Mouse (Mus musculus): ENCODE measurements around the gene Gm3435. TPM values are rescaled to one million over a fixed set of nuclear protein-coding genes. Genes with fewer than 3 reads are reported as not detected.

Gm3435 gene
- polyA plus RNA-seq, 1 experiment = 3.3 TPM

DNA sequence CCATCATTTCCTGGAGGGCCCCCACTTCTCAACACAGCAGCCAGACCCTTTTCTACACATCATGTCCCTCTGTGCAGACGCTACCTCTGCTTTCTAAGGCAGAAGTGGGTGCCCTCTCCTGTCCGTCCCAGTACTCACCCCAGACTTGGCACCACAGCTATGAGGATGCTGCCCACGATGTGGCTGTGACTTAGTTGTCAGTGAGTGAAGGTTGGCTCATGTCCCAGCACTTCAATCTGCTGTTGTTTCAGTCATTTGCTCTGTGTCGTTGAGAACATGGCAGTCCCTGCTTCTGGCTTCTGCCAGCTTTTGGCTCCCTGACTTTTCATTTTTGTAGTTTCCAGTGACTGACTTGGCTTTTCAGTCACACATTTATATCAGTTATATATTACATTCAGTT, 45.9 kb downstream of the Gm3435 start:
- no peak overlapping the region for H3K27ac ChIP-seq (ENCODE audit: insufficient read depth, low read length)
- H3K4me1 ChIP-seq (ENCODE audit: control insufficient read depth, insufficient read depth, low read length) = no peaks in the 10 kb centered on the region
- no peak overlapping the region for H3K4me3 ChIP-seq (ENCODE audit: insufficient read depth, low read length)
- TF ChIP-seq CTCF (IDR thresholded peaks at IDR 0.05; ENCODE audit: borderline replicate concordance, insufficient read depth, low read length) = no peak
- no peak for TF ChIP-seq POLR2A (IDR thresholded peaks at IDR 0.05; ENCODE audit: low read depth, low read length)

GRCm38 (mm10) chr17:15058161-15058591, 48.2 kb downstream of the Gm3435 start:
- TF ChIP-seq CTCF (IDR thresholded peaks at IDR 0.05; ENCODE audit: borderline replicate concordance, insufficient read depth, low read length) = no peak
- Histone ChIP-seq H3K27ac (ENCODE audit: insufficient read depth, low read length) (no peak overlapping the region), H3K4me1 (ENCODE audit: control insufficient read depth, insufficient read depth, low read length) (no peaks in the 10 kb centered on the region), H3K4me3 (ENCODE audit: insufficient read depth, low read length) (no peak overlapping the region)

- no peaks in the 10 kb centered on the region for H3K4me1 ChIP-seq (ENCODE audit: control insufficient read depth, insufficient read depth, low read length)
- no peak overlapping the region for H3K4me3 ChIP-seq (ENCODE audit: insufficient read depth, low read length)
- no peak overlapping the region for H3K27ac ChIP-seq (ENCODE audit: insufficient read depth, low read length)
- TF ChIP-seq CTCF (IDR thresholded peaks at IDR 0.05; ENCODE audit: borderline replicate concordance, insufficient read depth, low read length) = no peak
- TF ChIP-seq POLR2A (IDR thresholded peaks at IDR 0.05; ENCODE audit: low read depth, low read length) = no peak
Measured at GRCm38 (mm10) chr17:15059646-15060045, 49.7 kb downstream of the Gm3435 start.

DNA sequence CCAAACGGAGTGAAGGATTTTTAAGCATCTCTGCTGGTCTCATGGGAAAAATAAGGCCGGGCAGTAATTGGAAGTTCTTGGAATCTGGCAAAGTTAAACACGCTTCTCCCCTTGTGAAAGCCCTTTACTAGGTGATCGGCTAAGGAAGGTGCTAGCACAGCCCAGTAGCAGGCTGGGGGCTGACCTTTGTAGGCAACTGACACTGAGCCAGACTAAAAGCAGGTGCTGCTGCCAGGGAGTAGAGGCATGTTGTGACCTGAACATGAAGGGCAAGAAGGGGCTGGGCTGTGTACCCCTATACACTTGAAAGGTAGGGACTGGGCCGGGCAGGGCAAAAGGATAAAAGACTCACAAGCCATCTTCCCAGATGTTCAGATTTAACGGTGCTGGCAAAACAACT, 50.4 kb downstream of the Gm3435 start:
- Histone ChIP-seq H3K27ac (ENCODE audit: insufficient read depth, low read length) (no peak overlapping the region), H3K4me3 (ENCODE audit: insufficient read depth, low read length) (no peak overlapping the region), H3K4me1 (ENCODE audit: control insufficient read depth, insufficient read depth, low read length) (no peaks in the 10 kb centered on the region)
- TF ChIP-seq CTCF (IDR thresholded peaks at IDR 0.05; ENCODE audit: borderline replicate concordance, insufficient read depth, low read length) (no peak), POLR2A (IDR thresholded peaks at IDR 0.05; ENCODE audit: low read depth, low read length) (no peak)

GRCm38 (mm10) chr17:15065391-15066024, 55.5 kb downstream of the Gm3435 start:
- Histone ChIP-seq H3K27ac (ENCODE audit: insufficient read depth, low read length) (no peak overlapping the region), H3K4me3 (ENCODE audit: insufficient read depth, low read length) (no peak overlapping the region), H3K4me1 (ENCODE audit: control insufficient read depth, insufficient read depth, low read length) (peaks cover 9% of the 10 kb centered on the region; the same call in 1 of the 2 replicates)
- TF ChIP-seq POLR2A (IDR thresholded peaks at IDR 0.05; ENCODE audit: low read depth, low read length) (no peak), CTCF (IDR thresholded peaks at IDR 0.05; ENCODE audit: borderline replicate concordance, insufficient read depth, low read length) (0 out of 2 replicates have a peak, but pooled peaks have one; percentile 35)

DNA sequence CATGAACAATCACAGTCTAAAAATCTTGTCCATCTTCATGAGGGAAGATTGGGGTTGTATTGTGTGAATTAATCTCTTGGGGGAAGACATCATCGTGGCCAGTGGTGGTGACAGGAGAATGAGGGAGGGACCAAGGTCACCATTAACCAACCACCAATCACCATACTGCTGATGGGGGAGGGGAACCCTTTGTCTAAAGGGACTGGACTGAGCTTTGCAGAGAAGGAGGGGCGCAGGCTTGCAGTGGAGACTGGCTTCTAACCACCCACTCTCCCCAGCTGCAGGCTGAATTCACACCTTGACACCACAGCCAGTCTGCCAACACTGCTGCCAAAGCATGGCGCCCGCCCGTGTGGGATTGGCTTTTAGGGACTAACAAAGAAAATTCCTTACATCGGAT, 56.1 kb downstream of the Gm3435 start:
- Histone ChIP-seq H3K4me3 (ENCODE audit: insufficient read depth, low read length) (no peak overlapping the region), H3K4me1 (ENCODE audit: control insufficient read depth, insufficient read depth, low read length) (peaks cover 9% of the 10 kb centered on the region; the same call in 1 of the 2 replicates), H3K27ac (ENCODE audit: insufficient read depth, low read length) (no peak overlapping the region)
- TF ChIP-seq POLR2A (IDR thresholded peaks at IDR 0.05; ENCODE audit: low read depth, low read length) = no peak
- no peak for TF ChIP-seq CTCF (IDR thresholded peaks at IDR 0.05; ENCODE audit: borderline replicate concordance, insufficient read depth, low read length)

DNA sequence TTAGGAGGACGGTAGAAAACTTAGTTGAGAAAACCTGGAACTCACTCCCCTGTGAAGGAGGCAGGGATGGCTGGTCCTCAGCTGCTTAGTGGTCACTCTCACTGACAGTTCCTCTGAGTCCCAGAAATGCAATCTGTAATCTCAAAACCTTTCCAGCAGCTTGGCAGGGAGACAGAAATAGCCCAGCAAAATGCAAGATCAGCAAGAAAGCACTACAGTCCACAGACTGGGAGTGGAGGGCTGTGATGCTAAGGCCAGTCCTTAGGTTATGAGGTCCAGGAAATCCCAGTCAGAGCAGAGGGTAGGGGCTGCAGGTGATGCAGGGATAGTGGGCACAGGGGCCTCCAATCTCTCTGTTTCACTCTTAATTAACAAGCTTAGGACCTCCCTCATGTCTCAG, 56.9 kb downstream of the Gm3435 start:
- no peak overlapping the region for H3K4me3 ChIP-seq (ENCODE audit: insufficient read depth, low read length)
- TF ChIP-seq POLR2A (IDR thresholded peaks at IDR 0.05; ENCODE audit: low read depth, low read length) = no peak
- TF ChIP-seq CTCF (IDR thresholded peaks at IDR 0.05; ENCODE audit: borderline replicate concordance, insufficient read depth, low read length) = no peak
- H3K27ac ChIP-seq (ENCODE audit: insufficient read depth, low read length) = no peak overlapping the region
- peaks cover 9% of the 10 kb centered on the region; the same call in 1 of the 2 replicates for H3K4me1 ChIP-seq (ENCODE audit: control insufficient read depth, insufficient read depth, low read length)

DNA sequence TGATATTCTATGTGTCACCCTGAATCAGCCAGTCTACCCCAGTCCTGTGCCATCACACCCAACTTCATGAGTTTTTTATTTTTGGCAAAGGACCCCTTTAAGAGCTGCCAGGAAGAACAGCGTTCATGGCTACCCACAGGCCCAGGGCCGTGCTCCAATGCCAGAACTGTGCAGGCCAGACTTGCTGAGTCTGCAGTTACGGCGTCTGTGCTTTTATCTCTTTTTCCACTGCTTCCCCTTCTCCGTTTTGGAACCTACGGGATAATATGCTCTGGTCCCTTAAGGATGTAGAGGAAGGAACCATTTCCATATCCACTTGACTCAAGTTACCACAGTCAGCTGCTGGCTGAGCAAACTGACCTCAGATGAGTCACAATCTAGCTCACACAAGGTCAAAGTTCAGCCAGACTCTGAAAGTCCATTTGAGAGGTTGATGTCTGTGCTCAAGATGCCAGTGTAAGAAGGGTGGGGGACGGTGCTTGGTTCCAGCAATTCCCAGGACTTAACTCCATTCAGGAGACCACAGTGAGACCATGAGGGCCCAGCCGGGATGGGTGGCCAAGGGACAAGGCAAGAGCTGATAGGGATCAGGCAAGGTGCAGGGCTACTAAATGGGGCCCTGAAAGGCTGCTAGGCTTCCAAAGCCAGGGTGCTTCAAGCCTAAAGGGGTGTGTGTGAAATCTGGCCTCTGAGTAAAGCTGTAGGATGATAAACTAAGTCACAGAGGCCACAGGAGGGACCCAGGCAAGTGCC, 58.2 kb downstream of the Gm3435 start:
- Histone ChIP-seq H3K4me1 (ENCODE audit: control insufficient read depth, insufficient read depth, low read length) (peaks cover 9% of the 10 kb centered on the region; the same call in 1 of the 2 replicates), H3K4me3 (ENCODE audit: insufficient read depth, low read length) (no peak overlapping the region), H3K27ac (ENCODE audit: insufficient read depth, low read length) (no peak overlapping the region)
- TF ChIP-seq CTCF (IDR thresholded peaks at IDR 0.05; ENCODE audit: borderline replicate concordance, insufficient read depth, low read length) (no peak), POLR2A (IDR thresholded peaks at IDR 0.05; ENCODE audit: low read depth, low read length) (no peak)

DNA sequence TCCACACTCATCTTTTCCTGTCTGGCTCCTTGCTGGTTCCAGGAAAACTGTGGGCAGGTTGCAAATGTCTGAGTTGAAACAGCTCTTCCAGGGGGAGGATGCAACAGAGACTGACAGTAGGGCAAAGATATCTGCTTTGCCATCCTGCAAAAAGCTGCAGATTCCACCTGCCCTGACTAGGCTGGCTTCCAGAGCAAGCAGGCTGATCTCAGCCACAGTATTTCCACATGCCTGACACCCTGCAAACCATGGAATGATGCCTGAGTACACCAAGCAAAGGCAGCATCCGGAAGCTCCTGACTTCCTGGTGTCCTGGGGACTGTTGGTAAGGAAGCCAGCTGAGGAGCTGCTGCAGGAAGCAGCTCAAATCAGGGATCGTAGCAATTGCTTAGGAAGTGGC, 59.1 kb downstream of the Gm3435 start:
- no peak overlapping the region for H3K27ac ChIP-seq (ENCODE audit: insufficient read depth, low read length)
- TF ChIP-seq POLR2A (IDR thresholded peaks at IDR 0.05; ENCODE audit: low read depth, low read length) (no peak), CTCF (IDR thresholded peaks at IDR 0.05; ENCODE audit: borderline replicate concordance, insufficient read depth, low read length) (no peak)
- H3K4me3 ChIP-seq (ENCODE audit: insufficient read depth, low read length) = no peak overlapping the region
- H3K4me1 ChIP-seq (ENCODE audit: control insufficient read depth, insufficient read depth, low read length) = peaks cover 9% of the 10 kb centered on the region; the same call in 1 of the 2 replicates

Other genes with a start within 250 kb of the Gm3435 start
- 1.7 and 3.3 TPM in 2 replicates for gene Wdr27, start 67.0 kb upstream of the Gm3435 start, polyA plus RNA-seq (2011; ENCODE audit: insufficient read length, low read depth, missing spikeins)
- 35.5 and 43.6 TPM in 2 replicates for gene 1600012H06Rik, start 67.0 kb upstream of the Gm3435 start, polyA plus RNA-seq (2011; ENCODE audit: insufficient read length, low read depth, missing spikeins)
- 92.6 and 136 TPM in 2 replicates for gene Phf10, start 48.9 kb upstream of the Gm3435 start, polyA plus RNA-seq (2011; ENCODE audit: insufficient read length, low read depth, missing spikeins)
- gene 9030025P20Rik, start 31.7 kb upstream of the Gm3435 start, polyA plus RNA-seq (2011; ENCODE audit: insufficient read length, low read depth, missing spikeins) = 5.3 and 6.7 TPM in 2 replicates
- gene Gm3417, start 31.4 kb upstream of the Gm3435 start, polyA plus RNA-seq (2011; ENCODE audit: insufficient read length, low read depth, missing spikeins) = not detected in 2 replicates
- gene Ermard, start 31.0 kb downstream of the Gm3435 start, polyA plus RNA-seq (2011; ENCODE audit: insufficient read length, low read depth, missing spikeins) = 47.8 and 67.9 TPM in 2 replicates
- gene Tcte3, start 31.3 kb downstream of the Gm3435 start, polyA plus RNA-seq (2011; ENCODE audit: insufficient read length, low read depth, missing spikeins) = not detected in 2 replicates
- gene Gm3448, start 31.4 kb downstream of the Gm3435 start, polyA plus RNA-seq (2011; ENCODE audit: insufficient read length, low read depth, missing spikeins) = 1.1 and 1.6 TPM in 2 replicates

All from embryonic fibroblast, embryonic 13.5 days (primary cell).